25 mouse cellular contexts compared by ENCODE assay signal in genomic region chr5:139965596-139965995, GRCm38 (mm10). TPM values are rescaled to one million over a fixed set of nuclear protein-coding genes. Genes with fewer than 3 reads are reported as not detected.
"Had no signal": no experiment of that assay in that cellular context is flagged by ENCODE, and none has a peak within 500 bp of the region (broad histone marks: within the 10 kb centered on the region; RNA-seq: fewer than 3 reads in every experiment).

No protein-coding gene starts in this region.

- H3K36me3 ChIP-seq: limb, embryonic 10.5 days; limb, embryonic 13.5 days; liver, embryonic 12.5 days; liver, embryonic 15.5 days; lung, embryonic 15.5 days; midbrain, embryonic 12.5 days; neural tube, embryonic 13.5 days; stomach, embryonic 15.5 days had no signal

- H3K27ac ChIP-seq: kidney, postnatal 0 days; limb, embryonic 10.5 days; limb, embryonic 13.5 days; liver, embryonic 12.5 days; liver, embryonic 15.5 days; lung, embryonic 15.5 days; midbrain, embryonic 12.5 days; neural tube, embryonic 13.5 days; stomach, embryonic 15.5 days had no signal

- H3K4me3 ChIP-seq: limb, embryonic 10.5 days; limb, embryonic 13.5 days; liver, embryonic 12.5 days; liver, embryonic 15.5 days; lung, embryonic 15.5 days; midbrain, embryonic 12.5 days; myocyte; neural tube, embryonic 13.5 days; stomach, embryonic 15.5 days had no signal

- H3K9ac ChIP-seq: limb, embryonic 13.5 days; liver, embryonic 12.5 days; liver, embryonic 15.5 days; lung, embryonic 15.5 days; midbrain, embryonic 12.5 days; neural tube, embryonic 13.5 days; stomach, embryonic 15.5 days had no signal

- ATAC-seq: intestine, embryonic 16.5 days; liver, embryonic 12.5 days; midbrain, embryonic 16.5 days had no signal

- DNase-seq: kidney, adult 2 months; layer of hippocampus, postnatal 36 days; liver; lung, postnatal 14 days; lung, postnatal 4 days; retina, postnatal 1 day; right cerebral cortex, postnatal 25 days; spleen, adult 18-20 months; thymus, adult 18-20 months; thymus, postnatal 36 days had no signal

- H3K9me3 ChIP-seq: limb, embryonic 10.5 days; limb, embryonic 13.5 days; liver, embryonic 12.5 days; liver, embryonic 15.5 days; lung, embryonic 15.5 days; midbrain, embryonic 12.5 days; stomach, embryonic 15.5 days had no signal

- H3K4me2 ChIP-seq: limb, embryonic 13.5 days; liver, embryonic 12.5 days; liver, embryonic 15.5 days; lung, embryonic 15.5 days; midbrain, embryonic 12.5 days; neural tube, embryonic 13.5 days; stomach, embryonic 15.5 days had no signal

- H3K4me1 ChIP-seq: liver, embryonic 12.5 days; liver, embryonic 15.5 days; stomach, embryonic 15.5 days had no signal

- H3K27me3 ChIP-seq: liver, embryonic 15.5 days; lung, embryonic 15.5 days; neural tube, embryonic 13.5 days; stomach, embryonic 15.5 days had no signal

RNA-seq across cellular contexts. Expression of gene Elfn1, which starts 57.9 kb away (rescaled TPM):
- total RNA-seq: megakaryocyte progenitor cell, adult 5-6 weeks; monocyte, adult 5-6 weeks; neutrophil, adult 5-6 weeks had no signal
